Mouse (Mus musculus): ENCODE results near the gene Txndc11.

Gene Txndc11

GRCm38 (mm10) chr16:11128301-11128700, 6.1 kb downstream of the Txndc11 start:
- Histone ChIP-seq H3K27me3 (ENCODE audit: insufficient read depth, low read length) (no peaks in the 10 kb centered on the region), H3K9me3 (ENCODE audit: low read length) (no peaks in the 10 kb centered on the region), H3K4me1 (replicated peaks; ENCODE audit: low read depth, low read length) (peaks cover 7% of the 10 kb centered on the region), H3K4me3 (replicated peaks; ENCODE audit: low read length) (no peak overlapping the region), H3K36me3 (ENCODE audit: insufficient read depth, low read length) (peaks cover 52% of the 10 kb centered on the region)
- TF ChIP-seq CTCF (conservative IDR thresholded peaks at IDR 0.05; ENCODE audit: low read length) (no peak), POU5F1 (IDR thresholded peaks at IDR 0.05; ENCODE audit: borderline replicate concordance, low read length) (no peak), NANOG (IDR thresholded peaks at IDR 0.05; ENCODE audit: borderline replicate concordance, low read length) (no peak)

DNA sequence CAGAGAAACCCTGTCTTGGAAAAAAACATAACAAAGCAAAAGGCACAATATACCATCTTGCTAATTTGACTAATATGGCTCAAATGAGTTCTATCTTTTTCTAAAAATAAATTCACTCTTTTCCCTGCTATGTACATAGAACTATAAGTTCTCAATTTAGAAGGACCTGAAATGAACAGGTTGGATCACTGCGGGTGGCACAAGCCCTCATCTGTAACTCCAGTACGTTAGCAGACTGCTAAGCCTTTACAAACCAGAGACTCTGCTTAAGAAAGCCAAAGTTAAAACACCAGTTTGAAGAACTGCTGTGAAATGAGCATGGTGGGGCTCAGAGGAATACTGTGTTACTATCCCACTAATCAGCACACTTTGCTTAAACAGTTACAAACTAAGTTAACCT, 9.1 kb downstream of the Txndc11 start:
- TF ChIP-seq NANOG (IDR thresholded peaks at IDR 0.05; ENCODE audit: borderline replicate concordance, low read length) (no peak), POU5F1 (IDR thresholded peaks at IDR 0.05; ENCODE audit: borderline replicate concordance, low read length) (no peak), CTCF (conservative IDR thresholded peaks at IDR 0.05; ENCODE audit: low read length) (no peak)
- Histone ChIP-seq H3K9me3 (ENCODE audit: low read length) (no peaks in the 10 kb centered on the region), H3K36me3 (ENCODE audit: insufficient read depth, low read length) (peaks cover 60% of the 10 kb centered on the region), H3K27me3 (ENCODE audit: insufficient read depth, low read length) (no peaks in the 10 kb centered on the region), H3K4me1 (replicated peaks; ENCODE audit: low read depth, low read length) (no peaks in the 10 kb centered on the region), H3K4me3 (replicated peaks; ENCODE audit: low read length) (no peak overlapping the region)

- Histone ChIP-seq H3K9me3 (ENCODE audit: low read length) (no peaks in the 10 kb centered on the region), H3K4me1 (replicated peaks; ENCODE audit: low read depth, low read length) (no peaks in the 10 kb centered on the region)
- TF ChIP-seq CTCF (conservative IDR thresholded peaks at IDR 0.05; ENCODE audit: low read length), result no peak
- no peak for TF ChIP-seq POU5F1 (IDR thresholded peaks at IDR 0.05; ENCODE audit: borderline replicate concordance, low read length)
- TF ChIP-seq NANOG (IDR thresholded peaks at IDR 0.05; ENCODE audit: borderline replicate concordance, low read length), result no peak
Observed at GRCm38 (mm10) chr16:11124110-11124509, 10.3 kb downstream of the Txndc11 start.

DNA sequence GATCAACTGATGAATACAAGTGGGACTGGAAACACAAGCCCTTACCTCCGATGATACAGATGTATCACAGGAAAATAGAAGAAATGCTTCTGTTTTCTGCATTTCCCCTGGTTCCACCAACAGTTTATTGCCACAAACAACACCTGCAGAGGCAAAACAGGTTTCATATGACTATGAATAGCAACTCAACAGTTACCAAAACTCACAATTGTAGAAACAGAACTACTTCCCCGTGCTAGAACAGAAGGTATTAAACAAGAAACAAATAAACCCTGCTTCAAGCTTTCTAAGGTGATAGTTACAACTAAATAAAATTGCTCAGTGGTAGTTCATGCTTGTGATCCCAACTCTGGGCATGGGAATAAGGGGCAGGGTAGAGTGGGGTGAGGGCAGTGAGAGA, 11.8 kb downstream of the Txndc11 start:
- no peaks in the 10 kb centered on the region for H3K4me1 ChIP-seq (replicated peaks; ENCODE audit: low read depth, low read length)
- H3K36me3 ChIP-seq (ENCODE audit: insufficient read depth, low read length), result peaks cover 69% of the 10 kb centered on the region
- no peak overlapping the region for H3K4me3 ChIP-seq (replicated peaks; ENCODE audit: low read length)
- TF ChIP-seq NANOG (IDR thresholded peaks at IDR 0.05; ENCODE audit: borderline replicate concordance, low read length) (no peak), CTCF (conservative IDR thresholded peaks at IDR 0.05; ENCODE audit: low read length) (no peak), POU5F1 (IDR thresholded peaks at IDR 0.05; ENCODE audit: borderline replicate concordance, low read length) (no peak)
- H3K27me3 ChIP-seq (ENCODE audit: insufficient read depth, low read length), result no peaks in the 10 kb centered on the region
- no peaks in the 10 kb centered on the region for H3K9me3 ChIP-seq (ENCODE audit: low read length)

More at GRCm38 (mm10) chr16:11124110-11124509, 10.3 kb downstream of the Txndc11 start:
- Histone ChIP-seq H3K27me3 (ENCODE audit: insufficient read depth, low read length) (no peaks in the 10 kb centered on the region), H3K4me3 (replicated peaks; ENCODE audit: low read length) (no peak overlapping the region), H3K36me3 (ENCODE audit: insufficient read depth, low read length) (peaks cover 72% of the 10 kb centered on the region)

- H3K36me3 ChIP-seq (ENCODE audit: insufficient read depth, low read length), result peaks cover 25% of the 10 kb centered on the region; the same call in 1 of the 2 replicates
- TF ChIP-seq POU5F1 (IDR thresholded peaks at IDR 0.05; ENCODE audit: borderline replicate concordance, low read length) (no peak), CTCF (conservative IDR thresholded peaks at IDR 0.05; ENCODE audit: low read length) (peak; percentile 84)
- H3K4me1 ChIP-seq (replicated peaks; ENCODE audit: low read depth, low read length), result no peaks in the 10 kb centered on the region
- no peak overlapping the region for H3K4me3 ChIP-seq (replicated peaks; ENCODE audit: low read length)
- peaks cover 15% of the 10 kb centered on the region; the same call in 1 of the 2 replicates for H3K9me3 ChIP-seq (ENCODE audit: low read length)
- no peaks in the 10 kb centered on the region for H3K27me3 ChIP-seq (ENCODE audit: insufficient read depth, low read length)
Observed at GRCm38 (mm10) chr16:11109198-11109740, 25.2 kb downstream of the Txndc11 start.

DNA sequence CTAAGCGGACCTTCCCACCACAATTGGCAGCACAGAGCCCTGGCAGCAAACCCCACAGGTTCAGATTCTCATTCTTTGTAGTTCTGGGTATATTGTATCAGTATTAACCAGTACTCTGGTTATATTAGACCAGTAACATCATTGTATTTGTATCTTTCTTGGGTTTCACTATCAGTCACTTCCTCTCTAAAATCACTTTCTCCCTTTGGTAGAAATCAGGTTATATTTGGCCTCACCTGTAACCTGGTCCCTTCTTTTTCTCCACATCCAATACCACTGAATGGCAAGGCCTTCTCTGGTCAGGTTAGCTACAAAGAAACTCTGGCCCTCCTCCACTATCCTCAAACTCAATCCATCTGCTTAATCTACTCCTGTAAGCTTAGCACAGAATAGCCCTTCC, 29.5 kb downstream of the Txndc11 start:
- peaks cover 33% of the 10 kb centered on the region for H3K36me3 ChIP-seq (ENCODE audit: insufficient read depth, low read length)
- H3K9me3 ChIP-seq (ENCODE audit: low read length), result peaks cover 15% of the 10 kb centered on the region; the same call in 1 of the 2 replicates
- H3K4me3 ChIP-seq (replicated peaks; ENCODE audit: low read length), result no peak overlapping the region
- H3K4me1 ChIP-seq (replicated peaks; ENCODE audit: low read depth, low read length), result no peaks in the 10 kb centered on the region
- no peaks in the 10 kb centered on the region for H3K27me3 ChIP-seq (ENCODE audit: insufficient read depth, low read length)
- TF ChIP-seq POU5F1 (IDR thresholded peaks at IDR 0.05; ENCODE audit: borderline replicate concordance, low read length) (no peak), NANOG (IDR thresholded peaks at IDR 0.05; ENCODE audit: borderline replicate concordance, low read length) (no peak), CTCF (conservative IDR thresholded peaks at IDR 0.05; ENCODE audit: low read length) (no peak)

- no peaks in the 10 kb centered on the region for H3K27me3 ChIP-seq (ENCODE audit: insufficient read depth, low read length)
- no peak overlapping the region for H3K4me3 ChIP-seq (replicated peaks; ENCODE audit: low read length)
- H3K9me3 ChIP-seq (ENCODE audit: low read length), result no peaks in the 10 kb centered on the region
- peaks cover 29% of the 10 kb centered on the region for H3K36me3 ChIP-seq (ENCODE audit: insufficient read depth, low read length)
- TF ChIP-seq NANOG (IDR thresholded peaks at IDR 0.05; ENCODE audit: borderline replicate concordance, low read length) (no peak), POU5F1 (IDR thresholded peaks at IDR 0.05; ENCODE audit: borderline replicate concordance, low read length) (no peak), CTCF (conservative IDR thresholded peaks at IDR 0.05; ENCODE audit: low read length) (no peak)
- H3K4me1 ChIP-seq (replicated peaks; ENCODE audit: low read depth, low read length), result no peaks in the 10 kb centered on the region
Observed at GRCm38 (mm10) chr16:11097301-11097700, 37.1 kb downstream of the Txndc11 start.

DNA sequence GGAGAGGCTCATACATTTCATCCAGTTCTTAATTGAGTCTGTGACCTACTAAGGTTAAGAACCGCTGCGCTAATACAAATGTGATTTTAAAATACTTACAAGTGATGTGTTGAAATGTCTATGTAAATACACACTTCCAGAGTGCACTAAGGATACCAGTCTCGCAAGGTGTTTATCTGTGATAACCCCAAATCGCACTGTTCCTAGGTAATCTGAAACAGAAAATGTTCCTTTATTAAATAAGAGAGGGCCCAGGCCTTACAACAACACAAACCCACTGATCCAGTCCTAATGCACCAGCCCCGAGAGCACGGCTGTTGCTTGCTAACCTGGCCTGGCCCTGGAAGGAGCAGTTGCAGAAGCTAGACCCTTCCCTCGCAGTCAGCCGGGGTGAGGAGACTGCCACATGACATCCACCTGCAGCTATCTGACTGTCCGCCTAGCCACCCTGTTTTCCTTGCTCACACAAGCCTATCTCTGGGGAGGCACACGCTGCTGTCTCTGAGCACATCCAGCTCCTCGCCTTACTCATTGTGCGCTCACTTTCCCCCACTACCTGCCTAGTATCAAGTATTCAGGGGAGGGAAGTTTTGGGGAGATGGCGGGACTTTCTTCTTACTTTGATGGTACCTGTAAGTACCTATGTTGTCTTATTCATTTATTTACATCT, 40.6 kb downstream of the Txndc11 start:
- H3K27me3 ChIP-seq (ENCODE audit: insufficient read depth, low read length), result no peaks in the 10 kb centered on the region
- H3K9me3 ChIP-seq (ENCODE audit: low read length), result no peaks in the 10 kb centered on the region
- no peak overlapping the region for H3K4me3 ChIP-seq (replicated peaks; ENCODE audit: low read length)
- H3K4me1 ChIP-seq (replicated peaks; ENCODE audit: low read depth, low read length), result no peaks in the 10 kb centered on the region
- peaks cover 49% of the 10 kb centered on the region for H3K36me3 ChIP-seq (ENCODE audit: insufficient read depth, low read length)
- TF ChIP-seq CTCF (conservative IDR thresholded peaks at IDR 0.05; ENCODE audit: low read length) (no peak), NANOG (IDR thresholded peaks at IDR 0.05; ENCODE audit: borderline replicate concordance, low read length) (no peak), POU5F1 (IDR thresholded peaks at IDR 0.05; ENCODE audit: borderline replicate concordance, low read length) (no peak)
